Mouse (Mus musculus) testis, adult 2 months (tissue): ENCODE results near the gene Ksr2. TPM values are rescaled to one million over a fixed set of nuclear protein-coding genes. Genes with fewer than 3 reads are reported as not detected.
"Not testable (repeated sequence)": the region's sequence is repeated elsewhere in the genome, so short reads cannot be mapped to it uniquely, and the experiment has no call there.

Experiments used
- H3K27ac ChIP-seq: fragments of 200-500 bp; 2 replicates; pipeline ENCODE4 v1.5.1; 2012; ENCODE audit warnings: low read depth, low read length; ENCODE audit not compliant: control insufficient read depth, insufficient read depth
- H3K27me3 ChIP-seq: fragments of 200-500 bp; 2 replicates; pipeline ENCODE4 v1.6.1; 2012; ENCODE audit warnings: mild to moderate bottlenecking, low read length, moderate library complexity; ENCODE audit not compliant: control insufficient read depth, insufficient read depth
- H3K36me3 ChIP-seq: fragments of 200-500 bp; 2 replicates; pipeline ENCODE4 v1.6.1; 2012; ENCODE audit warnings: mild to moderate bottlenecking, low read length; ENCODE audit not compliant: control insufficient read depth, insufficient read depth
- H3K4me1 ChIP-seq: fragments of 200-500 bp; 2 replicates; pipeline ENCODE4 v1.6.1; 2012; ENCODE audit warnings: low read length; ENCODE audit not compliant: control insufficient read depth, insufficient read depth
- H3K4me3 ChIP-seq: fragments of 200-500 bp; 2 replicates; pipeline ENCODE4 v1.5.1; 2012; ENCODE audit warnings: low read depth, mild to moderate bottlenecking, low read length, moderate library complexity, mixed read lengths; ENCODE audit not compliant: control insufficient read depth
- CTCF ChIP-seq: fragments of 200-500 bp; IDR thresholded peaks from 2 replicates; pipeline ENCODE4 v1.5.1; 2012; ENCODE audit warnings: low read depth, mild to moderate bottlenecking, inconsistent platforms, low read length, moderate library complexity; ENCODE audit not compliant: control insufficient read depth, insufficient read depth, insufficient replicate concordance
- POLR2A ChIP-seq: fragments of 200-500 bp; IDR thresholded peaks from 2 replicates; pipeline ENCODE4 v1.6.1; 2012; ENCODE audit warnings: low read depth, mild to moderate bottlenecking, inconsistent platforms, low read length, moderate library complexity; ENCODE audit not compliant: control insufficient read depth
- polyA plus RNA-seq: library from polyadenylated mRNA; depleted of rRNA; stranded (reverse); fragments of >200 nt; gene quantifications from 2 replicates; pipeline ENCODE4 v1.2.3, GENCODE M21; 2012

The Ksr2 gene
- polyA plus RNA-seq, 1 experiment: 2.0 TPM

GRCm38 (mm10) chr5:117409369-117409768 lies 4.4 kb upstream of the Ksr2 start:
- no peaks in the 10 kb centered on the region for H3K27me3 ChIP-seq

GRCm38 (mm10) chr5:117414611-117415010 lies 811 bp downstream of the Ksr2 start:
- no peaks in the 10 kb centered on the region for H3K27me3 ChIP-seq

More at GRCm38 (mm10) chr5:117409369-117409768, 4.4 kb upstream of the Ksr2 start:
- Histone ChIP-seq H3K4me3 (no peak overlapping the region), H3K36me3 (no peaks in the 10 kb centered on the region), H3K4me1 (peaks cover 8% of the 10 kb centered on the region), H3K27ac (no peak overlapping the region)
- TF ChIP-seq POLR2A (no peak), CTCF (no peak)

GRCm38 (mm10) chr5:117415011-117415912 lies 1.5 kb downstream of the Ksr2 start:
- no peak for TF ChIP-seq CTCF
- TF ChIP-seq POLR2A: no peak
- H3K27me3 ChIP-seq: no peaks in the 10 kb centered on the region
- no peak overlapping the region for H3K27ac ChIP-seq
- H3K4me1 ChIP-seq: peaks cover 8% of the 10 kb centered on the region
- no peaks in the 10 kb centered on the region for H3K36me3 ChIP-seq
- no peak overlapping the region for H3K4me3 ChIP-seq

More at GRCm38 (mm10) chr5:117414611-117415010, 811 bp downstream of the Ksr2 start:
- Histone ChIP-seq H3K36me3 (no peaks in the 10 kb centered on the region), H3K27ac (no peak overlapping the region), H3K4me1 (peaks cover 8% of the 10 kb centered on the region), H3K4me3 (no peak overlapping the region)
- no peak for TF ChIP-seq POLR2A
- no peak for TF ChIP-seq CTCF

- Histone ChIP-seq H3K27me3 (no peaks in the 10 kb centered on the region), H3K27ac (no peak overlapping the region), H3K4me3 (no peak overlapping the region), H3K4me1 (peaks cover 11% of the 10 kb centered on the region), H3K36me3 (no peaks in the 10 kb centered on the region)
- no peak for TF ChIP-seq CTCF
- TF ChIP-seq POLR2A: no peak
These were observed 3.6 kb downstream of the Ksr2 start for GRCm38 (mm10) chr5:117417442-117417841.

- H3K4me1 ChIP-seq, H3K27ac ChIP-seq, H3K36me3 ChIP-seq, H3K4me3 ChIP-seq, H3K27me3 ChIP-seq: not testable (repeated sequence)
These were observed 19.7 kb downstream of the Ksr2 start for GRCm38 (mm10) chr5:117433501-117433900.

- Histone ChIP-seq H3K36me3 (no peaks in the 10 kb centered on the region), H3K4me3 (no peak overlapping the region), H3K27me3 (no peaks in the 10 kb centered on the region), H3K27ac (no peak overlapping the region), H3K4me1 (peaks cover 2% of the 10 kb centered on the region; the same call in 1 of the 2 replicates)
- TF ChIP-seq CTCF: no peak
- no peak for TF ChIP-seq POLR2A
These were observed 26.5 kb downstream of the Ksr2 start for GRCm38 (mm10) chr5:117440261-117440660.

- Histone ChIP-seq H3K27ac (no peak overlapping the region), H3K4me3 (no peak overlapping the region), H3K27me3 (no peaks in the 10 kb centered on the region), H3K36me3 (no peaks in the 10 kb centered on the region), H3K4me1 (peaks cover 2% of the 10 kb centered on the region; the same call in 1 of the 2 replicates)
- no peak for TF ChIP-seq CTCF
- TF ChIP-seq POLR2A: no peak
These were observed 27.5 kb downstream of the Ksr2 start for GRCm38 (mm10) chr5:117441242-117441842.
